Mouse (Mus musculus) T-cell, adult 2 months (primary cell): ENCODE measurements around the gene Nmrk1.

Experiments
- DNase-seq: peaks from one replicate; pipeline ENCODE4 v3.0.0; 2022; ENCODE audit warnings: low spot score

Gene Nmrk1

GRCm38 (mm10) chr19:18652592-18652991, 20.8 kb downstream of the Nmrk1 start:
- no peak for DNase-seq

GRCm38 (mm10) chr19:18653058-18653457, 21.3 kb downstream of the Nmrk1 start:
- no peak for DNase-seq

- no peak for DNase-seq
Measured at GRCm38 (mm10) chr19:18654330-18654729, 22.6 kb downstream of the Nmrk1 start.

DNA sequence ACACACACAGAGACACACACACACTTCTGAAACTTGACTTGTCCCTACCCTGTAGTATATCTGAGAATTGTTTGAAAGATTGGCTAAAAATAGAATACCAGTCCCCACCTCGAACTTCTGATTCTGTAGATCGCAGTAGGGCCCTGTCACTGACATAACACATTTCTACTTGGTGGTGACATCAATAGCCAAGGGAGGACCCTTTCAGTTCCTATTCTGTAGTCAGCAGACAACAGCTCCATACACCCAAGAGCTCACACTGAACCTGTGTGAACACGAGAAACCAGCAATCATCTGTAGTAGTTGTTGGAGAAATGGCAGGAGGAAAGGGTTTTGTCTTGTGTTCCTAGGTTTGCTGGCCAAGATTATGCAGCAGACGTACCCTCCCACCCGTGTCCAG, 23.2 kb downstream of the Nmrk1 start:
- DNase-seq = no peak

DNA sequence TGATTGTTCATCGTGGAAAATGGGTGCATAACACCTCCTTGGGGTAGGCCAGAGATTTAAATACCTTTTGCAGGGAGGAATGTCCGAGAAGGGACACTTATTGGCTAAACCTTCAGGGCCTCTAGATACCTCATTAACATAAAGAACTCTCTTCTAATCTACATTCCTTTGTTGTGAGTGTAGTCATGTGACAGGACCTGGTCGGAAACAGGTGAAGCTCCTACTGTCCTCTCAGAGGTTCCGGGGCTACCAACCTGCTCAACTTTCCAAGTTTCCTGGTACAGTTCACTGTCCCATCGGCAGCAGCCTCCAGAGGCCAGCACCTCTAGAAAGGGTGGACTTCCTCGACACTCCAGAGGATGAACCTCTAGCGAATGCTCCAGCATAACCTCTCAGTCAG, 24.2 kb downstream of the Nmrk1 start:
- DNase-seq = no peak

GRCm38 (mm10) chr19:18658473-18658872, 26.7 kb downstream of the Nmrk1 start:
- DNase-seq = no peak

DNA sequence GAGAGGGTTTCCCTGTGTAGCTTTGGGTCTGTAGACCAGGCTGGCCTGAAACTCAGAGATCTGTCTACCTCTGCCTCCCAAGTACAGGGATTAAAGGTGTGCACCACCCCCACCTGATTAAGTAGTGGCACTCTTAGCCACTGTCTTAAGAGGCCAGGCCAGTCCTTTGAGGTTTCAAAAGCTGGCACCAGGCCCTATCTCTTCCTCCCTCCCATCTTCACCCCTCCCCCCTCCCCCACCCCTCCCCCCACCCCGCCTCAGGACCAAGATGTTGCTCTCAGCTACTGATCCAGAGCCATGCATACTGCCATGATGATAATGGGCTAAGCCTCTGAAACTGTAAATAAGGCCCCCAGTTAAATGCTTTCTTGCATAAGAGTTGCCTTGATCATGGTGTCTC, 27.6 kb downstream of the Nmrk1 start:
- no peak for DNase-seq

- no peak for DNase-seq
Measured at GRCm38 (mm10) chr19:18660466-18660865, 28.7 kb downstream of the Nmrk1 start.

- no peak for DNase-seq
Measured at GRCm38 (mm10) chr19:18661683-18662082, 29.9 kb downstream of the Nmrk1 start.

- DNase-seq = peak; percentile 4
Measured at GRCm38 (mm10) chr19:18663904-18664303, 32.2 kb downstream of the Nmrk1 start.

DNA sequence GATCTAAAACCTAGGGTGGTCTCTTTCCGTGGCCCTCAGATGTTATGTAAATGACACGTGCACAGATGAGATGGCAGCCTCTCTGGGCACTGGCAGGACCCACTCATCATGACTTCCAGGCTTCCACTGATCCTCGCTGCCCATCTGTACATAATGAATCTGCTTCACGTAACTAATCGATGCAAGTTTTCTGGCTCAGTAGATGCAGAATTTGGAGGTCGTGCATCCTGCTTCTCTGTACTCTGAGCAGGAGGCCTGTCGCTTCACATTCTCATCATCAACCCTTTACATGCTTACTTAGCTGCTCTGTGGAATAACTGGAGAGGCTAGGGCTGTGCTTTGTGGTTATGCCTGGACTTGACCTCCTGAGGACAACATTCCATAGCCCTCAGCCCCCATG, 35.2 kb downstream of the Nmrk1 start:
- no peak for DNase-seq

- no peak for DNase-seq
Measured at GRCm38 (mm10) chr19:18669551-18669950, 37.8 kb downstream of the Nmrk1 start.

DNA sequence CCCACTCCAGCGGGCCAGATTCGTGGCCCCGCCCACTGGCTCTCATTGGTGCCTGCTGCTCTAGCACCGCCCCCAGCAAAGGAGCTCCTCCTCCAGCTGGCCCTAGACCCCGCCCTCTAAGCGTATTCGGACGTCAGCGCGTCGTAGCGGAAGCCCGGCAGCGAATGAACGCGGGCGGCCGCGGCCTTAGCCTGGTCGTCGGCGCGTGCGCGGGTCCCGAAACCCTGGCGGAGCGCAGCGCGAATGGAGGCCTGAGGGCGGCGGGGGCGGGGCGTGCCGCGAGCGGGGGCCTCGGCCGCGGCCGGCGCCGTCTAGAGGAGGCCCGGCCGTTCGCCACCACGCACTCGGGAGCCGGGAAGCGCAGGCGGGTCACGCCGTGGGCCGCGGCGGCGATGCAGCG, 38.9 kb downstream of the Nmrk1 start, which contains the start of gene Carnmt1:
Gene Carnmt1 (plus strand): TSS at position 157 of the 400 bp plus-strand sequence.
- DNase-seq = peak; percentile 98

GRCm38 (mm10) chr19:18671056-18671741, 39.4 kb downstream of the Nmrk1 start:
- peak; percentile 48 for DNase-seq

DNA sequence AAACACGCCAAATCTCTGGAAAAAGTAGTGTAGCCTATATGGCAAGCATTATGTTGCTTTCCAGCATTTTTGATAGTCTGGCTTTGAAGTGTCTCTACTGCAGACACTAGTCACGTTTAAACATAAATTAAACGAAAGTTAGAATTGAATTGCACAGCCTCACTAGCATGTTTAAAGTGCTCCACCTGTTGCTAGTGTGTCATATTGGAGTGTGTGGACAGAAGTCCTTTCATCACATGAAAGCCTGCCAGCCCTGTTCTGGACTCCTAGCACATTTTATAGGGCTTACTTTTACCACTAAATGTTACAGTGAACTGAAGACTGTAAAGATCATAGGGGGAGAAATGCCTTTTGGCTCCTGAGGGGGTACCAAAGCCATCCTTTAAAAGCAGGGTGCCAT, 40.7 kb downstream of the Nmrk1 start:
- no peak for DNase-seq

- no peak for DNase-seq
Measured at GRCm38 (mm10) chr19:18673116-18673515, 41.4 kb downstream of the Nmrk1 start.

DNA sequence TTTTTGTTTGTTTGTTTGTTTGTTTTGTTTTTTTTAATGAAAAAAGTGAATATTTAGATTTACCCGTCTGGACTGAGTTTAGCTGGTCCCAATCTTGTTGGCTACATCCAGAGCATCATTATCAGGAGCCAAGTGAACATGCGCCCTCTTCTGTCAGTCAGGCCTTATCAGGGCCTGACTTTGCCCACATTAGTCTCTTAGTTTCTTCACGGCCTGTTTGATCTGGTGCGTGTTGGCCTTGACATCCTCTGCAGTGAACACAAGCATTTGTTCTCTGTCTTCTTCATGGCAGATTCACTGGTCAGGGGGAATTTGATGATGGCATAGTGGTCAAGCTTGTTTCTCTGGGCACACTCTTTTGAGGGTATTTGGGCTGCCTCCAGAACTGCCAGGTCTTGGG, 50.4 kb downstream of the Nmrk1 start:
- no peak for DNase-seq

GRCm38 (mm10) chr19:18687556-18687955, 55.8 kb downstream of the Nmrk1 start:
- peak; percentile 66 for DNase-seq

- DNase-seq = no peak
Measured at GRCm38 (mm10) chr19:18692176-18692575, 60.4 kb downstream of the Nmrk1 start.

GRCm38 (mm10) chr19:18692768-18693167, 61.0 kb downstream of the Nmrk1 start:
- DNase-seq = no peak

DNA sequence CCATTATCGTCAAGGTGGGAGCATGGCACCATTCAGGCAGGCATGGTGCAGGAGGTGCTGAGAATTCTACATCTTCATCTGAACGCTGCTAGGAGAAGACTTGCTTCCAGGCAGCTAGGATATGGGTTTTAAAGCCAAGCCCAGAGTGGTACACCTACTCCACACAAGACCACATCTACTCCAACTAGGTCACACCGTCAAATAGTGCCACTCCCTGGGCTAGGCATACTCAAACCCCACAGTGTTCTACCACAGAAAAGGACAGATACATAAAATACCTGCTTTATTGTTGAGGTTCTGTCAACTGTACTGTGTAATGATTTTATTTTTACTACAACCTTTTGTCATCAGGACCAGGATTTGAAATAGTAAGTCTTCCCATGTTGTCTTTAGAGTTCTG, 63.4 kb downstream of the Nmrk1 start:
- DNase-seq = no peak

DNA sequence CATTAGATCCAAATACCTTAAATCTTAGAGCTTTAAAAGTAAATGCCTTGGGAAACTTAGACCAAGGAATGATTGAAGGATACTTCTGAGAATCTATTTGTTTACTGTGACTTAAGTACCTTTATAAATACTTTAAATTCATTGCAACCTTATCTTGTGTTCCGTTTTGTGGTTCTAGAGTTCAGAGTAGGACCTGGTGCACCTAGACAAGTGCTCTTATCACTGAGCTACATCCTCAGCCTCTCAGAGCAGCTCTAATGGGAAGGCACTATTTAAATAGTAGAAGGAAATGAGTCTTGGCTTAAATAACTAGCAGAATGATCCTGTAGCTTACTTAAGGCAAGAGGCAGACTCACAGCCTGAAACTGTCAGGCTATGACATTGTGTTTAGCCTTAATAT, 63.8 kb downstream of the Nmrk1 start:
- DNase-seq = no peak
